Mouse (Mus musculus): Measurements from ENCODE around the gene Usp34. TPM values are rescaled to one million over a fixed set of nuclear protein-coding genes. Genes with fewer than 3 reads are reported as not detected.

Usp34 gene
- polyA plus RNA-seq, 1 experiment from 2014 or later = 20.8 TPM

Small RNAs within 50 kb of the gene (microRNA-seq; reads per million reads assigned to microRNA genes)
- gene Gm47279 = not detected

Other genes with a start within 250 kb of the Usp34 start
- gene Xpo1, start 50.9 kb upstream of the Usp34 start, polyA plus RNA-seq (2016; fragmentation: Nextera tagmentation; extraction: Ambion mirVana) = 94.0 and 123 TPM in 2 replicates
- 75.9 and 94.8 TPM in 2 replicates for gene Ahsa2, start 191.1 kb downstream of the Usp34 start, polyA plus RNA-seq (2016; fragmentation: Nextera tagmentation; extraction: Ambion mirVana)
- not detected in 2 replicates for gene 1700093K21Rik, start 214.3 kb downstream of the Usp34 start, polyA plus RNA-seq (2016; fragmentation: Nextera tagmentation; extraction: Ambion mirVana)